Mouse (Mus musculus): ENCODE data around the gene 1700010B08Rik. TPM values are rescaled to one million over a fixed set of nuclear protein-coding genes. Genes with fewer than 3 reads are reported as not detected.
"Not testable (repeated sequence)": the region's sequence is repeated elsewhere in the genome, so short reads cannot be mapped to it uniquely, and the experiment has no call there.

The 1700010B08Rik gene
- polyA plus RNA-seq, 1 experiment from 2014 or later, result not detected

DNA sequence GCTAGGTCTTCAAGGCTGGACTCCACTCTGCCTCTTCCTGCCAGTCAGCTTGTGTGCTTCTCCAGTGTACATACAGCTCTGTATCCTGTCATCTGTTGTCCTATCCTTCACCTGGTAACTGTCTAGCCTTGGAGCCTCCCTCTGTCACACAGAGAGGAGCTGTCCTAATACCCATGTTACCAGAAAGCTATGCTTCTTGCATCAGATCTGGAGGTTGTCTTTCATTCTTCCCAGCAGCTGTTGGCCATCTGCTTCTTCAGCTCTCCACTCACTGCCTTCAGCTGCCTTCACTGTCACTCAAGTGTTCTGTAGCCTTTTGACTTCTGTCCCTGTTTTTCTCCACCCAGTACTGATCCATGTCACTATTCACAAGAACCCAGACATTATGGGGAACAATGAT, 29.4 kb upstream of the 1700010B08Rik start:
- Histone ChIP-seq H3K27me3 (ENCODE audit: control insufficient read depth, insufficient read depth, low read depth, low read length) (no peaks in the 10 kb centered on the region), H3K4me3 (ENCODE audit: low read length) (no peak overlapping the region), H3K27ac (ENCODE audit: low read length) (no peak overlapping the region), H3K36me3 (ENCODE audit: control insufficient read depth, insufficient read depth, low read length) (peaks cover 15% of the 10 kb centered on the region), H3K9me3 (ENCODE audit: control insufficient read depth, low read length) (no peaks in the 10 kb centered on the region), H3K4me1 (replicated peaks; ENCODE audit: control insufficient read depth, insufficient read depth, low read length) (no peaks in the 10 kb centered on the region; the same call in 1 of the 2 replicates), H3K9ac (ENCODE audit: low read length) (no peak overlapping the region), H3K4me2 (ENCODE audit: low read depth, low read length) (no peak overlapping the region)
- peak; percentile 30; the same call in 1 of the 2 replicates for ATAC-seq (ENCODE audit: low read depth)

DNA sequence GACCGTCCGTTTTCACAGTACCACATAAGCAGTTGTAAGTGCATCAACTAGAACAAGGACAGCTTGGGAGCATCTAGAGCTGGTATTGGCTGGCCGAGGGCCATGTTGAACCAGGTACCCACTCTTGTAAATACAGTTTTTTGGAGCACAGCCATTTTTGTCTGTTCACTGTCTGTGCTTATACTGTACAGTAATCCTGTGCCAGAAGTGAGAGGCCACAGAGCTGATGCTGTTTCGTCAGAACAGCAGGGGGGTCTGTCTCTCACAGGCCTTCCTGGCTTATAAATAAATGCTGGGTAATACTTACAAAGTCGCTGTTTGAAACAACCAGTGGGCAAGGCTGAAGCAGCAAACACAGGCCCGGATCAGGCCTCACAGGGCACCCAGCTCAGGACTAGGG, 27.5 kb upstream of the 1700010B08Rik start:
- H3K4me2 ChIP-seq (ENCODE audit: low read depth, low read length), result no peak overlapping the region
- no peaks in the 10 kb centered on the region for H3K27me3 ChIP-seq (ENCODE audit: control insufficient read depth, insufficient read depth, low read depth, low read length)
- no peak overlapping the region for H3K9ac ChIP-seq (ENCODE audit: low read length)
- 81% methylated on average over 6 of the region's 6 CpGs for WGBS
- peak; percentile 53 for ATAC-seq (ENCODE audit: low read depth)
- H3K4me1 ChIP-seq (replicated peaks; ENCODE audit: control insufficient read depth, insufficient read depth, low read length), result no peaks in the 10 kb centered on the region; the same call in 1 of the 2 replicates
- no peak overlapping the region for H3K4me3 ChIP-seq (ENCODE audit: low read length)
- no peaks in the 10 kb centered on the region for H3K9me3 ChIP-seq (ENCODE audit: control insufficient read depth, low read length)
- peaks cover 23% of the 10 kb centered on the region for H3K36me3 ChIP-seq (ENCODE audit: control insufficient read depth, insufficient read depth, low read length)
- H3K27ac ChIP-seq (ENCODE audit: low read length), result no peak overlapping the region

DNA sequence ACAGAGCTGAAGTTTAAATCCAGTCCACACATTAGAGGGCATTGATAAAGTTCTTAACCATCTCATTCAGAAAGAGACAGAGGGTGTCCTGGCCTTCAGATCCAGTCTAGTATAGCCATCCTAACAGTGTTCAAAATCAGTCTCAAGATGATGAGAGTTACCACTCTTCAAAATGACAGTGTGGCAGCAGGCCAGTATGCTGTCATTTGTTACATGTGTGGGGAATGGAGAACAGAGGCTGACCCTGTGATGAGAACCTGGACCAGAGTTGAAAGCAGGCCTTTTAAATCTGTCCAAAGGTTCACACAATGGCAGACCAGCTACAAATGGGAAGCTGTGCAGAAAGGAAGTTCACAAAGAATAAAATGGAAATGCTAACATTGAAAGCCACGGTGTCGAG, 26.5 kb upstream of the 1700010B08Rik start:
- peaks cover 23% of the 10 kb centered on the region for H3K36me3 ChIP-seq (ENCODE audit: control insufficient read depth, insufficient read depth, low read length)

DNA sequence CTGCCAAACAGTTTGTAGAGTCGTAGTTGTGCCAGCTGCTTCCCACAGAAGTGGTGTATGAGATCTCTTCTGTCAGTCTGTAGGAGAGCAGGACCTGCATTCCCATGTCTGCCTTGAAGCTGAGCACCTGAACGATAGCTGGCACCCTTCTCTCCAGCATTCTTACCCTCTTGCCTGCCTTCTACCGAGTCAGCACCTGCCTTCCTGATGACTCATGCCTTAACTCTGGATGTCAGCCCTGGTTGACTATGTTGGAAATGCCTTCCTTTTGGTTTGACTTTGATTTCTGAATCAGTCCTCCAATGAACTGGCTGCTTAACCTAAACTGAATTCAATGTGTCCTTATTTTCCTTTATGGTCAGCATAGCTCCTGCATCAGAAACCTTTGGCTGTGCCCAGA, 20.4 kb upstream of the 1700010B08Rik start:
- peaks cover 18% of the 10 kb centered on the region for H3K36me3 ChIP-seq (ENCODE audit: control insufficient read depth, insufficient read depth, low read length)
- no peak overlapping the region for H3K9ac ChIP-seq (ENCODE audit: low read length)
- H3K4me3 ChIP-seq (ENCODE audit: low read length), result no peak overlapping the region
- H3K4me1 ChIP-seq (replicated peaks; ENCODE audit: control insufficient read depth, insufficient read depth, low read length), result no peaks in the 10 kb centered on the region; the same call in 1 of the 2 replicates
- no peaks in the 10 kb centered on the region for H3K9me3 ChIP-seq (ENCODE audit: control insufficient read depth, low read length)
- H3K27ac ChIP-seq (ENCODE audit: low read length), result no peak overlapping the region
- H3K4me2 ChIP-seq (ENCODE audit: low read depth, low read length), result no peak overlapping the region
- ATAC-seq (ENCODE audit: low read depth), result no peak
- WGBS, result 67% methylated on average over 3 of the region's 3 CpGs
- H3K27me3 ChIP-seq (ENCODE audit: control insufficient read depth, insufficient read depth, low read depth, low read length), result no peaks in the 10 kb centered on the region

More for the DNA sequence above, 26.5 kb upstream of the 1700010B08Rik start:
- no peaks in the 10 kb centered on the region for H3K27me3 ChIP-seq (ENCODE audit: control insufficient read depth, insufficient read depth, low read depth, low read length)
- ATAC-seq (ENCODE audit: low read depth), result no peak
- WGBS, result 75% methylated on average over 2 of the region's 2 CpGs
- H3K4me2 ChIP-seq (ENCODE audit: low read depth, low read length), result no peak overlapping the region
- H3K4me3 ChIP-seq (ENCODE audit: low read length), result no peak overlapping the region
- H3K4me1 ChIP-seq (replicated peaks; ENCODE audit: control insufficient read depth, insufficient read depth, low read length), result no peaks in the 10 kb centered on the region; the same call in 1 of the 2 replicates
- no peaks in the 10 kb centered on the region for H3K9me3 ChIP-seq (ENCODE audit: control insufficient read depth, low read length)
- no peak overlapping the region for H3K9ac ChIP-seq (ENCODE audit: low read length)
- H3K27ac ChIP-seq (ENCODE audit: low read length), result no peak overlapping the region

DNA sequence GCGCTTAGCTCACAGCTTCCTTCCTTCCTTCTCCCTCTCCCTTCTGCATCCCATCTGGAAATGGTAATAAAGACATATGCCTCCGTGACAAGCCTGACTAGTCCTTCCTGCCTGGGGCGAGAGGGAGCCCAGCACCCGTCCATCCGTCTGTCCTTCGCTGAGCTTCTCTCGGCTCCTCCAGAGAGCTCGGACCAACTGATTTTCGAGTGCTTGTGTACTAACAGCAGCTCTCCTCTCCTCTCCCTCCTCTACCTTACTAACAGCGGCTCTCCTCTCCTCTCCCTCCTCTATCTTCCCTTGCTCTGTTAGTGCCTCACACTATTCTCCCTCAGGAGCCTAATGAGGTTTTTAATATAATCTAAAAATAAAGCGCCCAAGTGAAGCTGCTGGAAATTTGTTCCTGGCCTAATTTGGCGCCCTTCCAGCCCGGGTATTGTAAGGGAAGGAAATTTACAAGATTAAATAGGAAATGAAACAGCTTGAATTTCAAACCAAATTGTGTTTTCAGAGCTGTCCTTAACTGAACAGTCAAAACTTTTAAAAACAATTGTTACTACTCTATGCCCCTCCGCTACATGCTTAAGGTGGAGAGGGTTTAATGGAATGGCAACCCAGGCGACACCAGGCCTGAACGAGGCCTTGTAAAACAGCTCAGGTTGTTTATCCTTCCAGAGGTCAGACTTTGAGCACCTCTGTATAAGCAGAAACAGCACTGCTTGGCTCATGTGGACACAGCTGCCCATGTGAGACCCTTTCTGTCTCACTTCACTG, 16.9 kb upstream of the 1700010B08Rik start:
- Histone ChIP-seq H3K9me3 (ENCODE audit: control insufficient read depth, low read length) (no peaks in the 10 kb centered on the region), H3K4me3 (ENCODE audit: low read length) (no peak overlapping the region), H3K36me3 (ENCODE audit: control insufficient read depth, insufficient read depth, low read length) (peaks cover 13% of the 10 kb centered on the region), H3K4me1 (replicated peaks; ENCODE audit: control insufficient read depth, insufficient read depth, low read length) (no peaks in the 10 kb centered on the region; the same call in 1 of the 2 replicates), H3K4me2 (ENCODE audit: low read depth, low read length) (no peak overlapping the region), H3K9ac (ENCODE audit: low read length) (no peak overlapping the region), H3K27me3 (ENCODE audit: control insufficient read depth, insufficient read depth, low read depth, low read length) (no peaks in the 10 kb centered on the region), H3K27ac (ENCODE audit: low read length) (peak overlapping the region; percentile 56)
- ATAC-seq (ENCODE audit: low read depth), result 0 out of 2 replicates have a peak, but pooled peaks have one; percentile 10
- WGBS, result 60% methylated on average over 16 of the region's 16 CpGs

DNA sequence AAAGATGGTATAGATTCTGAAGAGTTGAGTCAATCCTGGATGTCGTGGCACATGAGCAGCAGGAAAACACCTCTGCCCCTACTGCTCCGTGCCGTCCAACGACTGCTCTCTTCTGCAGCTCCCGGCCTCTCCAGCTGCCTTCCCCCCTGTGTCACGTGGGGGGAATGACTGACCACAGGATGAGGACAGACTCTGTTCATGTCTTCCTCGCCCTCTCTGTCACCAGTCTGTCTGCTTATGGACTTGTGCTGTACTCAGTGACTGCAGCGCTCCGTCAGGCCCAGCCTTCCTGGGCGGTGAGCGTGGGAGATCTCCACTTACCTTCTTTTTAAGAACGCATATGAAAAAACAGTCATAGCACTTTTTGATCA, 16.4 kb upstream of the 1700010B08Rik start:
- peak; percentile 34; the same call in 1 of the 2 replicates for ATAC-seq (ENCODE audit: low read depth)
- Histone ChIP-seq H3K4me2 (ENCODE audit: low read depth, low read length) (no peak overlapping the region), H3K9ac (ENCODE audit: low read length) (no peak overlapping the region), H3K27me3 (ENCODE audit: control insufficient read depth, insufficient read depth, low read depth, low read length) (no peaks in the 10 kb centered on the region), H3K27ac (ENCODE audit: low read length) (peak overlapping the region; percentile 56), H3K9me3 (ENCODE audit: control insufficient read depth, low read length) (no peaks in the 10 kb centered on the region), H3K36me3 (ENCODE audit: control insufficient read depth, insufficient read depth, low read length) (peaks cover 13% of the 10 kb centered on the region), H3K4me3 (ENCODE audit: low read length) (no peak overlapping the region), H3K4me1 (replicated peaks; ENCODE audit: control insufficient read depth, insufficient read depth, low read length) (no peaks in the 10 kb centered on the region; the same call in 1 of the 2 replicates)
- WGBS, result 72% methylated on average over 12 of the region's 12 CpGs

DNA sequence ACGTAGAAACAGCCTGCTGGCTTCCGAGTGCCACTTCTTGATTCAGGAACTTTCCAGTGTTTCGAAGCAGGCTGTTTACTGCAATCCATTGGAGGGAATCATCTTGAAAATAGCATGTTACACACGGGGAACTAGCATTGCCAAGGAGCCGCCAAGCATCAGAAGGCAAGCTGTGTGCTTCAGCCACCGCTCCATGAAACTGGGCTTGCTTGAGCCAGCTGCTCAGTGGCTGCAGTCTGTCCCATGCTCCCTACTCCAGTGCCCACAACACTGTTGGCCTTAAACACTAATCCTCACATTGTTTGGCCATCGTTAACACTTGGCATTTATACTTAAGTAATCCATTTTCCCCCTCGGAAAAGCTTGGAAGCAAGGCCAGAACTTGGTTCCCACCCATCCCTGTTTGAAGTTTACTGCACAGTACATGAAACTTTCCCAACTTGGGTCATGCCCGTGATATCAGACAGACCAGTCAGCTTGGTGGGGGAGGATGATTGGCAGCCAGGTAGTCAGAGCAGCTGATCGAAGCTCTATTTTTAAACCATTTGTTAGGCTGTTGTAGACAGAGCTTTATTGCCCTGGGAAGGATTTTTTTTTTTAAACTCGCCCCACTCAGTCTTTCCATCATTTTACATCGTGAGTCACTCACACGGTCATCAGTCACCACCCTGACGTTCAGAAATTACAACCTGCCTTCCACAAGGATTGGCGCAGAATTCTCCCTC, 13.2 kb upstream of the 1700010B08Rik start:
- Histone ChIP-seq H3K4me2 (ENCODE audit: low read depth, low read length) (no peak overlapping the region), H3K9me3 (ENCODE audit: control insufficient read depth, low read length) (no peaks in the 10 kb centered on the region), H3K36me3 (ENCODE audit: control insufficient read depth, insufficient read depth, low read length) (peaks cover 8% of the 10 kb centered on the region), H3K9ac (ENCODE audit: low read length) (no peak overlapping the region), H3K27ac (ENCODE audit: low read length) (no peak overlapping the region), H3K27me3 (ENCODE audit: control insufficient read depth, insufficient read depth, low read depth, low read length) (no peaks in the 10 kb centered on the region), H3K4me3 (ENCODE audit: low read length) (no peak overlapping the region), H3K4me1 (replicated peaks; ENCODE audit: control insufficient read depth, insufficient read depth, low read length) (no peaks in the 10 kb centered on the region; the same call in 1 of the 2 replicates)
- no peak for ATAC-seq (ENCODE audit: low read depth)
- WGBS, result 82% methylated on average over 15 of the region's 15 CpGs

DNA sequence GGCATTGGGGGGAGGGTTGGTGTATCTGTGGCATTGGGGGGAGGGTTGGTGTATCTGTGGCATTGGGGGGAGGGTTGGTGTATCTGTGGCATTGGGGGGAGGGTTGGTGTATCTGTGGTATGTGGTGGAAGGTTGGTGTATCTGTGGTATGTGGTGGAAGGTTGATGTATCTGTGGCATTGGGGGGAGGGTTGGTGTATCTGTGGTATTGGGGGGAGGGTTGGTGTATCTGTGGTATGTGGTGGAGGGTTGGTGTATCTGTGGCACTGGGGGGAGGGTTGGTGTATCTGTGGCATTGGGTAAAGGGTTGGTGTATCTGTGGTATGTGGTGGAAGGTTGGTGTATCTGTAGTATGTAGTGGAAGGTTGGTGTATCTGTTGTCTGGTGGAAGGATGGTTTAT, 11.6 kb upstream of the 1700010B08Rik start:
- not testable (repeated sequence) for H3K9me3 ChIP-seq (ENCODE audit: control insufficient read depth, low read length); H3K36me3 ChIP-seq (ENCODE audit: control insufficient read depth, insufficient read depth, low read length); H3K27me3 ChIP-seq (ENCODE audit: control insufficient read depth, insufficient read depth, low read depth, low read length); H3K27ac ChIP-seq (ENCODE audit: low read length); H3K9ac ChIP-seq (ENCODE audit: low read length); H3K4me3 ChIP-seq (ENCODE audit: low read length); H3K4me2 ChIP-seq (ENCODE audit: low read depth, low read length); ATAC-seq (ENCODE audit: low read depth); H3K4me1 ChIP-seq (replicated peaks; ENCODE audit: control insufficient read depth, insufficient read depth, low read length)

DNA sequence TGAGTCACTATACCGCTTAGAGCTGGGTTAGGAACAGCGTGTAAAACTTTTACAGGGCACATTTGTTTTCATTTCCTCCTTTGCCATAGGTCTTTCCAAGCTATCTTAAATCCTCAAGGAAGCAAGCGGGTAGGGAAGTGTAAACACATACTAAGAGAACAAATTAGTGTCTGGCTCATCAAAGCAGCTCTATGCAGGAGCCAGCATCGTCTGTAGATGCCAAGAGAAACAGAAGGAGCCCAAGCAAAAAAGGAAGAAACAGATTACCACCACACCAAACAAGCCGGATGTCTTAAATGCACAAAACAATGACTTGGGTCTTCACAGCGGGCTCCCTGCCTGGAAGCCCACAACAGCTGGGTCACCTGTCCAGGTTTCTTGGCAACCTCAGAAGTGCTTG, 9.0 kb upstream of the 1700010B08Rik start:
- Histone ChIP-seq H3K4me3 (ENCODE audit: low read length) (no peak overlapping the region), H3K27me3 (ENCODE audit: control insufficient read depth, insufficient read depth, low read depth, low read length) (no peaks in the 10 kb centered on the region), H3K36me3 (ENCODE audit: control insufficient read depth, insufficient read depth, low read length) (no peaks in the 10 kb centered on the region), H3K9me3 (ENCODE audit: control insufficient read depth, low read length) (no peaks in the 10 kb centered on the region), H3K4me2 (ENCODE audit: low read depth, low read length) (no peak overlapping the region), H3K27ac (ENCODE audit: low read length) (no peak overlapping the region), H3K9ac (ENCODE audit: low read length) (no peak overlapping the region), H3K4me1 (replicated peaks; ENCODE audit: control insufficient read depth, insufficient read depth, low read length) (no peaks in the 10 kb centered on the region)
- WGBS, result 67% methylated on average over 6 of the region's 6 CpGs
- ATAC-seq (ENCODE audit: low read depth), result no peak

Measured in lung, embryonic 16.5 days (tissue).